Mouse (Mus musculus) erythroblast, embryonic 14.5 days (primary cell): ENCODE data around the gene Gm10382. TPM values are rescaled to one million over a fixed set of nuclear protein-coding genes. Genes with fewer than 3 reads are reported as not detected.
A peak's percentile ranks its signal among the peaks of the same experiment; 100 is the strongest.
"Not testable (repeated sequence)": the region's sequence is repeated elsewhere in the genome, so short reads cannot be mapped to it uniquely, and the experiment has no call there.

Source experiments
- H3K27me3 ChIP-seq: 2 replicates; pipeline ENCODE4 v1.6.1; 2012; ENCODE audit warnings: inconsistent platforms; ENCODE audit not compliant: control insufficient read depth
- H3K36me3 ChIP-seq: 2 replicates; pipeline ENCODE4 v1.6.1; 2012; ENCODE audit warnings: mild to moderate bottlenecking, inconsistent platforms; ENCODE audit not compliant: control insufficient read depth
- H3K4me1 ChIP-seq: 2 replicates; pipeline ENCODE4 v1.6.1; 2012; ENCODE audit warnings: inconsistent platforms; ENCODE audit not compliant: control insufficient read depth
- H3K4me3 ChIP-seq: replicated peaks from 2 replicates; pipeline ENCODE3; 2012; ENCODE audit warnings: moderate library complexity, mild to moderate bottlenecking, inconsistent platforms
- H3K9me3 ChIP-seq: 2 replicates; pipeline ENCODE4 v1.6.1; 2012; ENCODE audit warnings: low read length, inconsistent platforms, mixed read lengths; ENCODE audit not compliant: control insufficient read depth
- GATA1 ChIP-seq: IDR thresholded peaks from 2 replicates; pipeline ENCODE4 v1.6.1; 2012; ENCODE audit warnings: low read length, inconsistent platforms, mixed read lengths
- TAL1 ChIP-seq: IDR thresholded peaks from 3 replicates; pipeline ENCODE4 v1.6.1; 2012; ENCODE audit warnings: low read length, inconsistent platforms, mixed read lengths
- polyA plus RNA-seq: library from polyadenylated mRNA; stranded (reverse); fragments of >175 nt; gene quantifications from 2 replicates; pipeline ENCODE4 v1.2.3, GENCODE M21; 2012

Gm10382 gene
- polyA plus RNA-seq, 1 experiment: 0.06 TPM

DNA sequence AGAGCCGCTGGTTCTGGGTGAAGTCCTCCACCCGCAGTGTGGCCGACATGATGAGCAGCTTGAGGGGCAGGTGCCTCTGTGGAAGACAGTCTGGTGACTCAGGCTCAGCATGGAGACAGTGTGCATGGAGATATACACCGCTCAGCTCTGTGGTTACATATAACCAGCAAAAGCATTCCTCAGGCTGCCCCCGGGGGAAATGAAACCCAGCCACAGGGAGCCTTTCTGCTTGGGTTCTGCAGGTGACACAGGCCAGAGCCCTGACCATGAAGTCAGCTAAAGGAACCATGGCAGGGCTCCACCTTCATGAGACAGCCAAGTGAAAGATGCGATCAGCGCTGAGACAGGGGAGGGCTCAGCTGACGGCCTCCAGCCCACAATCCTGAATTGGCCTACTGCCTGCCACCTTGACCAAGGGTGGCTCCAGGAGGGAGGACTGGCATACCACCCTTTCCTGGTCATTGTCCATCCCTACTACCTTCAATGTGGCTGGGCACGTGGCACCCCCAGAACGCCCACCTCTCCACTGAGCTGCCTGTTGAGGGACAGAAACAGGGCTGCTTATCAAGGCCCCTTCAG lies 36.7 kb downstream of the Gm10382 start:
- TF ChIP-seq GATA1 (no peak), TAL1 (no peak)
- Histone ChIP-seq H3K36me3 (peaks cover 99% of the 10 kb centered on the region), H3K4me1 (no peaks in the 10 kb centered on the region; the same call in 1 of the 2 replicates), H3K9me3 (no peaks in the 10 kb centered on the region), H3K4me3 (no peak overlapping the region), H3K27me3 (no peaks in the 10 kb centered on the region)

- no peaks in the 10 kb centered on the region for H3K27me3 ChIP-seq
Observed at GRCm38 (mm10) chr5:125426343-125426742, 37.2 kb downstream of the Gm10382 start.

GRCm38 (mm10) chr5:125432324-125432723 lies 43.2 kb downstream of the Gm10382 start:
- H3K36me3 ChIP-seq: peaks cover 46% of the 10 kb centered on the region
- peaks cover 31% of the 10 kb centered on the region for H3K4me1 ChIP-seq
- not testable (repeated sequence) for H3K9me3 ChIP-seq, H3K27me3 ChIP-seq, H3K4me3 ChIP-seq

More at GRCm38 (mm10) chr5:125426343-125426742, 37.2 kb downstream of the Gm10382 start:
- no peaks in the 10 kb centered on the region for H3K9me3 ChIP-seq
- TF ChIP-seq GATA1 (no peak), TAL1 (no peak)
- no peak overlapping the region for H3K4me3 ChIP-seq
- peaks cover 99% of the 10 kb centered on the region for H3K36me3 ChIP-seq
- no peaks in the 10 kb centered on the region; the same call in 1 of the 2 replicates for H3K4me1 ChIP-seq

DNA sequence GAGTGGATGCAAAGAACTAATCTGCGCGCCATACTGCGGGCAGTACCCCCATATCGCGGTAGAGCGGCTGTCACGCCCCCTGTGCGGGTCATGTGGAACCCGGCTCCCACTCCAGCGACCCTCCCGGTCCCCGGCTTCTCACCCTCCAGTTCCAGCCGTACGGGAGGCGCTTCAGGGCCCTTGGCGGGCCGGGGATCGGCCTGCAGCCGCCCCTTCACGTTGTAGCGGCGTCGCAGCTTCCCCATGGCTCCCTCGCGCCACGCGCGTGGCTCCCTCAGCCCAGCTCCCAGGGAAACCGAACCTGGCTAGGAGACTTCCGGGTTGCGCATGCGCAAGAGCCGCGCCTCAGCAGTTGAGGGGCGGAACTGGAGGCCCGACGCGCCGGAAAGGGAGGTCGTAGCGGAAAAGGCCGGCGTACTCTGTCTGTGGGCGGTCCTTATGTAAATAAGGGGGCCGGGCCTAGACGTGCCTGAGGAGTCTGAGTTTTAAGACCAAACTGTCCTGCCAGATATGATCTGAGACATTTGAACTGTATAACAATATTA lies 44.7 kb downstream of the Gm10382 start, which contains the start of gene Dhx37:
Gene Dhx37, minus strand, starts transcription at position 329 of the 545 bp plus-strand sequence.
- Histone ChIP-seq H3K36me3 (peaks cover 31% of the 10 kb centered on the region), H3K4me3 (peak within 1 kb of the TSS; percentile 89), H3K4me1 (peaks cover 35% of the 10 kb centered on the region), H3K27me3 (no peaks in the 10 kb centered on the region), H3K9me3 (no peaks in the 10 kb centered on the region)
- no peak for TF ChIP-seq GATA1
- TF ChIP-seq TAL1: no peak

GRCm38 (mm10) chr5:125434347-125434746 lies 45.2 kb downstream of the Gm10382 start:
- Histone ChIP-seq H3K4me3 (peak overlapping the region; percentile 89), H3K4me1 (peaks cover 37% of the 10 kb centered on the region), H3K36me3 (peaks cover 26% of the 10 kb centered on the region)
- not testable (repeated sequence) for H3K27me3 ChIP-seq, H3K9me3 ChIP-seq

Other genes starting within 250 kb of the Gm10382 start
- 6.4 and 7.2 TPM in 2 replicates for gene Ncor2, start 210.1 kb upstream of the Gm10382 start, polyA plus RNA-seq
- gene Scarb1, start 48.2 kb upstream of the Gm10382 start, polyA plus RNA-seq: 7.0 and 10.9 TPM in 2 replicates
- 17.4 and 56.1 TPM in 2 replicates for gene Ubc, start 880 bp downstream of the Gm10382 start, polyA plus RNA-seq
- 0.95 and 1.0 TPM in 2 replicates for gene Dhx37, start 44.8 kb downstream of the Gm10382 start, polyA plus RNA-seq
- 0.16 and 0.38 TPM in 2 replicates for gene Bri3bp, start 52.2 kb downstream of the Gm10382 start, polyA plus RNA-seq
- 0.25 and 0.32 TPM in 2 replicates for gene Aacs, start 86.5 kb downstream of the Gm10382 start, polyA plus RNA-seq
- 0.09 TPM in 1 of 2 replicates, not detected in the other for gene Tmem132b, start 142.5 kb downstream of the Gm10382 start, polyA plus RNA-seq